Mouse (Mus musculus): ENCODE data around the gene 1300017J02Rik. TPM values are rescaled to one million over a fixed set of nuclear protein-coding genes. Genes with fewer than 3 reads are reported as not detected.

Gene 1300017J02Rik
- polyA plus RNA-seq (2017; shearing (Covaris generic)), result not detected

DNA sequence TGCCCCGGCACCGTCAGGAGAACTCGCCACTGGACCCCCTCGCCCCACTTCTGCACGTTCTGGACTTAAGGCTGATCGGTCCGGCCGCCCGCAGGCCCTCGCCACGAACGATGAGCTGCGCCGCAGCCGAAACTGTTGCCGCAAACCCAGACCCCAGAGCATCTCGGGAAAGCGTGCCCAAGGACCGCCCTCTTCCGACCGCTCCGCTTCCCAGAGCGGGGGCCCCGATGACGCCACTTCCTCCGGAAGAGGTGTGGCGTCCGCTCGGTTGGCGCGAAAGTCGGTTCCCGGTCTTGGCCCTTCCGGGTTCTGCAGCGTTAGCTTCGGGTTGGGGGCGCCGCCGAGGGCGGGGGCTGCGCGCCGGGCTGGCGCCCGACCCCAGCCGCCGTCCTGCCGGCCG, at the start of gene 1300017J02Rik, which contains the start of gene Topbp1:
Gene 1300017J02Rik, minus strand, starts transcription at position 156 of the 400 bp plus-strand sequence.
Gene Topbp1, plus strand, starts transcription at position 289 of the 400 bp plus-strand sequence.

DNA sequence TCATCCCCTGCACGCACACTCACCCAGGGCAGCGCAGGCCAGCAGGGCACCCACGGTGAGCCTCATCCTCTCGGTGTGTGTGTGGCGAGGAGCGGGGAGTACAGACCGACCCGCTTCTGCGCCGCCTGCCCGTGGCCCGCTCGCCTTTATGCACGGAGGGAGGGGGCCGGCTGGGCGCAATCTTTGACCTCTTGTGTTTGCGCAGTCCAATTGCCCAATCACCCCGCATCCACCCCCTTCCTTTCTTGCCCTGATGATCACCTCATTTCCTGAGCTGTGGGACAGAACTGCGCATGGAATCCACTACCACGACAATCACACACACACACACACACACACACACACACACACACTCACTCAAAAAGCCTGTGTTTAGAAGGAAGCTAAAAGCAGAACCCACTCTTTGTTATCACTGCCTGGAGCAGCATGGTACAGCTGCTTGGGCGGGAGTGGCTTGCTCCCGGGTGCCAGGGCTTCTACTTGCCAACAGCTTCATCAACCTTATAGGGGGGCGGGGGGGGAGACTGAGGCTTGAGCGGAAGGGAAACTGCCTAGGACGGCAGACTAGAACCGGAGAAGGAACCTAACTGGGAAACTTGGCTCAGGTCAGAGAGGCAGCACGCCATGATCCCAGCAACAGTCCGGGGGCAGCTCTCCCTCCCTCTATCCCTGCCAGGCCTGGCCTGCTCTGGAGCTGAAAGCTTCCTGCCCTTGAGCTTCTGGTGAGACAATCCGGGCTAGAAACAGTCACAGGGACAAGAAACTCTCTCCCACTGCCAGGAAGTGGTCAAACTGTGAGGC, 74.5 kb downstream of the 1300017J02Rik start, which contains the start of the genes Gm20425 and Trf:
Gene Gm20425, minus strand, starts transcription at position 157 of the 801 bp plus-strand sequence.
Gene Trf, minus strand, starts transcription at position 294 of the 801 bp plus-strand sequence.

DNA sequence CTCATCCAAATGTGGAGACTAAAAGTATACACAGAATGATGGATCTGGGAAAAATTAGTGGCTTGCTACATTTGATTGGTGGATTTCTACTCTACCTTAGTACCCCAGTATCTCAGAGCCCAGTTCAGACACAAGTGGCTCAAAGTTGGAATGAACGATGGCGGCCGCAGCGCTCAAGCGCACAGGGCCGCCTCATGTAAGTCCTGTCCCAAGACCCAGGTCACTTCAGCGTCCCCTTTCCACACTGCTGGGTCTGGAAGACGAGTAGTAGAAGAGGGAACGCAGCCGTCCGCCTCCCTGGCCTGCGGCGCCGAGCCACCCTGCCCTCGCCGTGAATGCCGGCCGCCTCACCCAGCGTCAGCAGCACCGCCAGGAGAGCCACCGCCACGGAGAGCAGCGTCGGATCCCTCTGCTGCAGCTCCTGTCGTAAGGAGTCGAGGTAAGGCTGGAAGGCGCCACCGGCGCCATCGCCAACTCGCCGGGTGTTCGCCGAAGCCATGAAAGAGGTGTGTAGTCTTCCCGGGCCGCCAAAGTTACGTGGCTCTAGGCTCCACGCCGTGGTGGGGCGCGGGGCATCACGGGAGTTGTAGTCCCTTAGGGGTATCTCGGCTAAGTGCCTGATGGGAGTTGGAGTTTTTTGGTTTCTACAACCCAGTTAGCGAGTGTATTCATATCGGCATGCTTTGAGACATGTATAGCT, 103.2 kb downstream of the 1300017J02Rik start, which contains the start of gene Srprb:
Gene Srprb, minus strand, starts transcription at position 577 of the 700 bp plus-strand sequence.

Other genes starting within 250 kb of the 1300017J02Rik start
- 18.4 TPM for gene Rab6b, start 193.3 kb downstream of the 1300017J02Rik start, polyA plus RNA-seq (2017; shearing (Covaris generic))
- gene Srprb, start 102.9 kb downstream of the 1300017J02Rik start, polyA plus RNA-seq (2017; shearing (Covaris generic)), result 34.2 TPM
- gene Gm20425, start 74.8 kb downstream of the 1300017J02Rik start, polyA plus RNA-seq (2017; shearing (Covaris generic)), result 0.95 TPM
- gene Trf, start 74.6 kb downstream of the 1300017J02Rik start, polyA plus RNA-seq (2017; shearing (Covaris generic)), result 3.2 TPM
- 52.2 TPM for gene Topbp1, start 133 bp upstream of the 1300017J02Rik start, polyA plus RNA-seq (2017; shearing (Covaris generic))
- gene Cdv3, start 60.8 kb upstream of the 1300017J02Rik start, polyA plus RNA-seq (2017; shearing (Covaris generic)), result 90.2 TPM
- not detected for gene Bfsp2, start 175.3 kb upstream of the 1300017J02Rik start, polyA plus RNA-seq (2017; shearing (Covaris generic))